ENCODE assay signal across 26 mouse cellular contexts in genomic region chr6:53713152-53713551, GRCm38 (mm10).
DNase-seq lines count a peak whose midpoint lies in the region; ATAC-seq lines count a peak whose summit lies in the region.
"Had no signal": no experiment of that assay in that cellular context is flagged by ENCODE, and none has a peak within 500 bp of the region (broad histone marks: within the 10 kb centered on the region; RNA-seq: fewer than 3 reads in every experiment).

No protein-coding gene starts in this region.

- peak; percentile 21 for DNase-seq in lung, postnatal 25 days (ENCODE audit: low spot score)
- no peak for DNase-seq in lung, postnatal 10 days
- DNase-seq in ZHBTc4 (ENCODE audit: low read depth, low spot score): peak; percentile 66
- DNase-seq in induced T-regulatory cell, adult 2 months (ENCODE audit: low read depth): peak; percentile 20
- DNase-seq in gastrocnemius, postnatal 36 days: no peak
- no peak for DNase-seq in cerebellum, adult 11 months
- no peak for DNase-seq in hindbrain, embryonic 14.5 days (ENCODE audit: low spot score)
- DNase-seq: adrenal gland, adult 8-10 months; cerebellum, adult 18-20 months; cerebellum, postnatal 25 days; gastrocnemius, adult 2 months; heart, adult 11 months; heart, postnatal 14 days; kidney, adult 11 months; layer of hippocampus, postnatal 36 days; retina, postnatal 1 day; thymus, postnatal 4 days had no signal

- H3K4me1 ChIP-seq in hindbrain, embryonic 14.5 days (replicated peaks; ENCODE audit: control insufficient read depth, insufficient read depth, low read length): no peaks in the 10 kb centered on the region
- H3K4me1 ChIP-seq: heart, embryonic 12.5 days; liver, embryonic 15.5 days had no signal

- H3K27ac ChIP-seq in hindbrain, embryonic 14.5 days: no peak overlapping the region
- H3K27ac ChIP-seq: embryonic facial prominence, embryonic 15.5 days; gastrocnemius, adult 2 months; limb, embryonic 15.5 days; liver, embryonic 15.5 days had no signal

- no peak overlapping the region for H3K9ac ChIP-seq in hindbrain, embryonic 14.5 days
- H3K9ac ChIP-seq: embryonic facial prominence, embryonic 15.5 days; heart, embryonic 12.5 days; limb, embryonic 15.5 days; liver, embryonic 15.5 days had no signal

- no peak overlapping the region for H3K4me3 ChIP-seq in hindbrain, embryonic 14.5 days (replicated peaks; ENCODE audit: low read length)
- H3K4me3 ChIP-seq: embryonic facial prominence, embryonic 15.5 days; gastrocnemius, adult 2 months; heart, embryonic 12.5 days; limb, embryonic 15.5 days; liver, embryonic 15.5 days had no signal

- no peaks in the 10 kb centered on the region for H3K9me3 ChIP-seq in hindbrain, embryonic 14.5 days (ENCODE audit: control insufficient read depth, low read length)
- H3K9me3 ChIP-seq: embryonic facial prominence, embryonic 15.5 days; heart, embryonic 12.5 days; limb, embryonic 15.5 days; liver, embryonic 15.5 days had no signal

- H3K36me3 ChIP-seq in hindbrain, embryonic 14.5 days (replicated peaks; ENCODE audit: control insufficient read depth, insufficient read depth): no peaks in the 10 kb centered on the region
- H3K36me3 ChIP-seq: embryonic facial prominence, embryonic 15.5 days; heart, embryonic 12.5 days; limb, embryonic 15.5 days; liver, embryonic 15.5 days had no signal

- no peaks in the 10 kb centered on the region for H3K27me3 ChIP-seq in hindbrain, embryonic 14.5 days (ENCODE audit: control insufficient read depth, insufficient read depth, low read length)
- H3K27me3 ChIP-seq: CH12.LX; embryonic facial prominence, embryonic 15.5 days; heart, embryonic 12.5 days; limb, embryonic 15.5 days; liver, embryonic 15.5 days had no signal

- intact Hi-C loops in gastrocnemius, postnatal 36 days (cut with DNase I): no loop called here

- WGBS in hindbrain, embryonic 14.5 days: 74% methylated on average over 9 of the region's 9 CpGs

- ATAC-seq in monocyte, adult 5-6 weeks (replicated peaks; ENCODE audit: insufficient number of reproducible peaks, low FRiP score, low TSS enrichment, poor library complexity, severe bottlenecking): peak; percentile 74
- no peak for ATAC-seq in hindbrain, embryonic 14.5 days (ENCODE audit: low FRiP score)
- ATAC-seq: forebrain, embryonic 16.5 days; hindbrain, embryonic 16.5 days; midbrain, embryonic 16.5 days had no signal

- no peak overlapping the region for H3K4me2 ChIP-seq in hindbrain, embryonic 14.5 days (replicated peaks)
- H3K4me2 ChIP-seq: embryonic facial prominence, embryonic 15.5 days; heart, embryonic 12.5 days; limb, embryonic 15.5 days; liver, embryonic 15.5 days had no signal

Comparison
In these comparisons a context has a peak if more than half of its experiments do, and no peak if none do; other contexts are left out.
1. DNase-seq: peak in lung, postnatal 25 days (single experiment), ZHBTc4 (single experiment) and induced T-regulatory cell, adult 2 months (single experiment); none in lung, postnatal 10 days (single experiment), gastrocnemius, postnatal 36 days (0 of 2), cerebellum, adult 11 months (single experiment) and hindbrain, embryonic 14.5 days (single experiment).